Mouse (Mus musculus) stomach, postnatal 0 days (tissue): ENCODE data around the gene Tbc1d2b. TPM values are rescaled to one million over a fixed set of nuclear protein-coding genes. Genes with fewer than 3 reads are reported as not detected.
A peak's percentile ranks its signal among the peaks of the same experiment; 100 is the strongest.

Experiments used
- ATAC-seq: fragments of 200-750 bp; cut with Nextera tagmentation; 2 replicates; pipeline ENCODE4 v1.8.0; 2017; ENCODE audit not compliant: low FRiP score, low TSS enrichment
- DNase-seq: peaks from one replicate; pipeline ENCODE4 v3.0.0-alpha.2; 2016; ENCODE audit warnings: low spot score
- H3K27ac ChIP-seq: fragments of 300-500 bp; sonication (generic); replicated peaks from 2 replicates; pipeline ENCODE4 v1.5.1; 2014; ENCODE audit warnings: mild to moderate bottlenecking, control low read depth
- H3K27me3 ChIP-seq: fragments of 300-500 bp; sonication (generic); 2 replicates; pipeline ENCODE4 v1.6.1; 2014; ENCODE audit warnings: low read length; ENCODE audit not compliant: control insufficient read depth, insufficient read depth
- H3K36me3 ChIP-seq: fragments of 300-500 bp; sonication (generic); 2 replicates; pipeline ENCODE4 v1.6.1; 2014; ENCODE audit warnings: low read length, mixed read lengths; ENCODE audit not compliant: control insufficient read depth, insufficient read depth
- H3K4me1 ChIP-seq: fragments of 300-500 bp; sonication (generic); replicated peaks from 2 replicates; pipeline ENCODE4 v1.6.1; 2014; ENCODE audit warnings: antibody characterized with exemption; ENCODE audit not compliant: control insufficient read depth, insufficient read depth
- H3K4me2 ChIP-seq: fragments of 300-500 bp; sonication (generic); replicated peaks from 2 replicates; pipeline ENCODE4 v1.6.1; 2014; ENCODE audit warnings: low read depth, mild to moderate bottlenecking, control low read depth, moderate library complexity
- H3K4me3 ChIP-seq: fragments of 300-500 bp; sonication (generic); 2 replicates; pipeline ENCODE4 v1.5.1; 2014; ENCODE audit warnings: low read depth, low read length, control low read depth
- H3K9ac ChIP-seq: fragments of 300-500 bp; sonication (generic); 2 replicates; pipeline ENCODE4 v1.6.1; 2014; ENCODE audit warnings: mild to moderate bottlenecking, low read length, control low read depth, mixed read lengths
- H3K9me3 ChIP-seq: fragments of 300-500 bp; sonication (generic); 2 replicates; pipeline ENCODE4 v1.6.1; 2016; ENCODE audit warnings: low read length; ENCODE audit not compliant: control insufficient read depth
- CTCF ChIP-seq: IDR thresholded peaks from 2 replicates; pipeline ENCODE4 v1.5.1; 2016; ENCODE audit warnings: antibody characterized with exemption, low read depth, mild to moderate bottlenecking, moderate library complexity
- EP300 ChIP-seq: optimal IDR thresholded peaks from 2 replicates; pipeline ENCODE3; 2016; ENCODE audit warnings: antibody characterized with exemption
- WGBS: fragments of 180-500 bp; shearing (Covaris S2); extraction: QIAGEN DNeasy Blood & Tissue Kit; methylation state at CpG from one replicate; pipeline ENCODE4 v1.1.7; 2014; 5-methylcytosine and 5-hydroxymethylcytosine counted together
- polyA plus RNA-seq: library from polyadenylated mRNA; unstranded; fragments of >200 nt; fragmentation: Nextera tagmentation; extraction: Ambion mirVana; gene quantifications from 2 replicates; pipeline ENCODE4 v1.2.1, GENCODE M21; 2015

The Tbc1d2b gene
- polyA plus RNA-seq, 1 experiment from 2014 or later: 6.6 TPM

GRCm38 (mm10) chr9:90185356-90185910, 85.2 kb downstream of the Tbc1d2b start:
- Histone ChIP-seq H3K9ac (no peak overlapping the region), H3K4me3 (no peak overlapping the region), H3K36me3 (no peaks in the 10 kb centered on the region), H3K4me2 (no peak overlapping the region), H3K27me3 (no peaks in the 10 kb centered on the region), H3K9me3 (no peaks in the 10 kb centered on the region), H3K27ac (no peak overlapping the region), H3K4me1 (no peaks in the 10 kb centered on the region)
- no peak for ATAC-seq
- 78% methylated on average over 8 of the region's 8 CpGs for WGBS
- no peak for TF ChIP-seq EP300
- TF ChIP-seq CTCF: no peak
- DNase-seq: no peak

- TF ChIP-seq EP300 (no peak), CTCF (no peak)
- no peak overlapping the region for H3K27ac ChIP-seq
- no peaks in the 10 kb centered on the region for H3K27me3 ChIP-seq
- ATAC-seq (0 out of 2 replicates have a peak, but pooled peaks have one; percentile 5), DNase-seq (no peak)
- no peak overlapping the region for H3K9ac ChIP-seq
- H3K4me2 ChIP-seq: no peak overlapping the region
- no peaks in the 10 kb centered on the region for H3K36me3 ChIP-seq
- 55% methylated on average over 8 of the region's 8 CpGs for WGBS
- H3K9me3 ChIP-seq: no peaks in the 10 kb centered on the region
- no peaks in the 10 kb centered on the region for H3K4me1 ChIP-seq
- H3K4me3 ChIP-seq: no peak overlapping the region
Measured at GRCm38 (mm10) chr9:90184116-90184515, 86.5 kb downstream of the Tbc1d2b start.

GRCm38 (mm10) chr9:90183550-90183949, 87.1 kb downstream of the Tbc1d2b start:
- no peak for ATAC-seq
- TF ChIP-seq EP300 (no peak), CTCF (no peak)
- Histone ChIP-seq H3K9me3 (no peaks in the 10 kb centered on the region), H3K4me1 (no peaks in the 10 kb centered on the region), H3K4me2 (no peak overlapping the region), H3K4me3 (no peak overlapping the region), H3K27me3 (no peaks in the 10 kb centered on the region), H3K9ac (no peak overlapping the region), H3K27ac (no peak overlapping the region), H3K36me3 (no peaks in the 10 kb centered on the region)
- 59% methylated on average over 3 of the region's 3 CpGs for WGBS
- DNase-seq: no peak

GRCm38 (mm10) chr9:90182636-90183421, 87.8 kb downstream of the Tbc1d2b start:
- TF ChIP-seq CTCF (no peak), EP300 (no peak)
- Histone ChIP-seq H3K9ac (no peak overlapping the region), H3K27ac (peak overlapping the region; percentile 49; the same call in 1 of the 2 replicates), H3K4me3 (no peak overlapping the region), H3K9me3 (no peaks in the 10 kb centered on the region), H3K4me2 (0 out of 2 replicates have a peak overlapping the region, but pooled peaks have one; percentile 11), H3K27me3 (no peaks in the 10 kb centered on the region), H3K4me1 (no peaks in the 10 kb centered on the region), H3K36me3 (no peaks in the 10 kb centered on the region)
- 48% methylated on average over 18 of the region's 18 CpGs for WGBS
- peak; percentile 36; the same call in 1 of the 2 replicates for ATAC-seq
- DNase-seq: no peak

- no peak for DNase-seq
- H3K9ac ChIP-seq: no peak overlapping the region
- no peak for TF ChIP-seq CTCF
- TF ChIP-seq EP300: no peak
- H3K36me3 ChIP-seq: no peaks in the 10 kb centered on the region
- H3K9me3 ChIP-seq: no peaks in the 10 kb centered on the region
- no peaks in the 10 kb centered on the region for H3K27me3 ChIP-seq
- 73% methylated on average over 6 of the region's 6 CpGs for WGBS
- no peak overlapping the region for H3K27ac ChIP-seq
- H3K4me2 ChIP-seq: no peak overlapping the region
- H3K4me3 ChIP-seq: no peak overlapping the region
- ATAC-seq: no peak
- no peaks in the 10 kb centered on the region for H3K4me1 ChIP-seq
Measured at GRCm38 (mm10) chr9:90181656-90182388, 88.8 kb downstream of the Tbc1d2b start.
